Mouse (Mus musculus) stomach, postnatal 0 days (tissue): ENCODE results near the gene Gm7995. TPM values are rescaled to one million over a fixed set of nuclear protein-coding genes. Genes with fewer than 3 reads are reported as not detected.
"Not testable (repeated sequence)": the region's sequence is repeated elsewhere in the genome, so short reads cannot be mapped to it uniquely, and the experiment has no call there.

Source experiments
- ATAC-seq: fragments of 200-750 bp; cut with Nextera tagmentation; 2 replicates; pipeline ENCODE4 v1.8.0; 2017; ENCODE audit not compliant: low FRiP score, low TSS enrichment
- DNase-seq: peaks from one replicate; pipeline ENCODE4 v3.0.0-alpha.2; 2016; ENCODE audit warnings: low spot score
- H3K27ac ChIP-seq: fragments of 300-500 bp; sonication (generic); replicated peaks from 2 replicates; pipeline ENCODE4 v1.5.1; 2014; ENCODE audit warnings: mild to moderate bottlenecking, control low read depth
- H3K27me3 ChIP-seq: fragments of 300-500 bp; sonication (generic); 2 replicates; pipeline ENCODE4 v1.6.1; 2014; ENCODE audit warnings: low read length; ENCODE audit not compliant: control insufficient read depth, insufficient read depth
- H3K36me3 ChIP-seq: fragments of 300-500 bp; sonication (generic); 2 replicates; pipeline ENCODE4 v1.6.1; 2014; ENCODE audit warnings: low read length, mixed read lengths; ENCODE audit not compliant: control insufficient read depth, insufficient read depth
- H3K4me1 ChIP-seq: fragments of 300-500 bp; sonication (generic); replicated peaks from 2 replicates; pipeline ENCODE4 v1.6.1; 2014; ENCODE audit warnings: antibody characterized with exemption; ENCODE audit not compliant: control insufficient read depth, insufficient read depth
- H3K4me2 ChIP-seq: fragments of 300-500 bp; sonication (generic); replicated peaks from 2 replicates; pipeline ENCODE4 v1.6.1; 2014; ENCODE audit warnings: low read depth, mild to moderate bottlenecking, control low read depth, moderate library complexity
- H3K4me3 ChIP-seq: fragments of 300-500 bp; sonication (generic); 2 replicates; pipeline ENCODE4 v1.5.1; 2014; ENCODE audit warnings: low read depth, low read length, control low read depth
- H3K9ac ChIP-seq: fragments of 300-500 bp; sonication (generic); 2 replicates; pipeline ENCODE4 v1.6.1; 2014; ENCODE audit warnings: mild to moderate bottlenecking, low read length, control low read depth, mixed read lengths
- H3K9me3 ChIP-seq: fragments of 300-500 bp; sonication (generic); 2 replicates; pipeline ENCODE4 v1.6.1; 2016; ENCODE audit warnings: low read length; ENCODE audit not compliant: control insufficient read depth
- WGBS: fragments of 180-500 bp; shearing (Covaris S2); extraction: QIAGEN DNeasy Blood & Tissue Kit; methylation state at CpG from one replicate; pipeline ENCODE4 v1.1.7; 2014; 5-methylcytosine and 5-hydroxymethylcytosine counted together
- microRNA-seq: library from miRNA; unstranded; fragments of <30 nt; microRNA quantifications from one replicate; pipeline ENCODE4, GENCODE M21; 2016
- polyA plus RNA-seq: library from polyadenylated mRNA; unstranded; fragments of >200 nt; fragmentation: Nextera tagmentation; extraction: Ambion mirVana; gene quantifications from 2 replicates; pipeline ENCODE4 v1.2.1, GENCODE M21; 2015

Gm7995 gene
- polyA plus RNA-seq, result not detected in 2 replicates

DNA sequence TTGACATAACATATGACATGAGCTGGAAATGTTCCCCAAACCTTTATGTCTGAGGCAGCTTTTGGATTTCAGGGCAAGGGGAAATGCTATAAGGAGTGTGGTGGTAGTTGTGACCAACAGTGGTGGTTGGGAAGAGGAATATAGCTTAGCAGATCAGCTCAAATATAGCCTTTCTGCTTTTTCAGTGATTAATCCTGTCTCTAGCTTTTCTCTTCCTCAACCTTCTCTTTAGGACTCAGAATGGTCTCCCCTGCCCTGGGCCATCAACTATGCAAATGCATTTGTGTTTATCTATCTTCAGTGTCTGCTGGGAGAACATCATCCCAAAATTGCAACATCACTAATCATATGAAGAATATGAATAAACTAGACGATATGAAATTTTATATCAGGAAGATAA is at the start of gene Gm7995:
Gm7995 (plus strand) TSS at position 301 of the 400 bp plus-strand sequence.
- H3K4me3 ChIP-seq, ATAC-seq, H3K36me3 ChIP-seq, H3K9me3 ChIP-seq, H3K4me2 ChIP-seq, H3K27me3 ChIP-seq, H3K27ac ChIP-seq, H3K9ac ChIP-seq, H3K4me1 ChIP-seq, DNase-seq: not testable (repeated sequence)
- no CpG with 5 or more reads among the region's 1 CpGs for WGBS

DNA sequence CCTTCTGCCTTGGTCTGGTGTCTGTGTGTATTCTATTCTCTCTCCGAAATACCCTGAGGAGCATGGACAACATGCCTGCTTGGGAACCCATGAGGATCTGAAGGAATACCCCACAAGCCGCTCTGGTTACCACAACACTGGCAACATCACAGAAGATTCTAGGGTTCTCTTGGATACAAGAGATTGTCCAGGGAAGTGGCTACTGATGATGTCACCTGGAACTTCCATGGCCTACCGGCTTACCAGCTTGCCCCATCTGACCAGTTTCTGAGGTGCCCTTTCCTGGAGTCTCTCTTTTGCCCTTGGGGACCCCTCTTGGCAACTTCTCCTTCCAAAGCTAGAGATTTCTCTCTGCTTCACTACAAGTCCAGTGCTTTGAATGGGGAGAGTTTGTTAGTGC is 12.8 kb upstream of the Gm7995 start, which contains the start of gene Gm9611:
Gm9611 (minus strand) TSS at position 101 of the 400 bp plus-strand sequence.
- H3K4me2 ChIP-seq, result not testable (repeated sequence)

More for the DNA sequence above, 12.8 kb upstream of the Gm7995 start, which contains the start of gene Gm9611:
- H3K4me1 ChIP-seq, DNase-seq, H3K27ac ChIP-seq, ATAC-seq, H3K4me3 ChIP-seq, H3K9me3 ChIP-seq, H3K27me3 ChIP-seq, H3K36me3 ChIP-seq, H3K9ac ChIP-seq: not testable (repeated sequence)
- no CpG with 5 or more reads among the region's 3 CpGs for WGBS

Small RNAs within 50 kb of the gene (microRNA-seq; reads per million reads assigned to microRNA genes)
- not detected for gene Gm25208
- not detected for gene Gm25892

Other genes with a start within 250 kb of the Gm7995 start
- not detected in 2 replicates for gene Gm7951, start 192.8 kb upstream of the Gm7995 start, polyA plus RNA-seq
- not detected in 2 replicates for gene Gm17027, start 147.6 kb upstream of the Gm7995 start, polyA plus RNA-seq
- not detected in 2 replicates for gene Gm3573, start 119.4 kb upstream of the Gm7995 start, polyA plus RNA-seq
- gene Gm17026, start 50.2 kb upstream of the Gm7995 start, polyA plus RNA-seq, result not detected in 2 replicates
- gene Gm9611, start 12.9 kb upstream of the Gm7995 start, polyA plus RNA-seq, result not detected in 2 replicates
- not detected in 2 replicates for gene Gm8005, start 129.5 kb downstream of the Gm7995 start, polyA plus RNA-seq
- gene Gm8011, start 153.7 kb downstream of the Gm7995 start, polyA plus RNA-seq, result not detected in 2 replicates
- gene Gm8020, start 192.1 kb downstream of the Gm7995 start, polyA plus RNA-seq, result not detected in 2 replicates
- gene Gm8024, start 214.1 kb downstream of the Gm7995 start, polyA plus RNA-seq, result not detected in 2 replicates